Mouse (Mus musculus) layer of hippocampus, adult 9-10 months (tissue): ENCODE data around the gene Serpinb6c.
"Not testable (repeated sequence)": the region's sequence is repeated elsewhere in the genome, so short reads cannot be mapped to it uniquely, and the experiment has no call there.

Experiments
- DNase-seq: peaks from one replicate; pipeline ENCODE4 v3.0.0; 2022; ENCODE audit warnings: low spot score

Serpinb6c gene

GRCm38 (mm10) chr13:33905176-33905954, at the start of gene Serpinb6c:
Gene Serpinb6c (minus strand): TSS chr13:33905708.
- DNase-seq, result no peak

DNA sequence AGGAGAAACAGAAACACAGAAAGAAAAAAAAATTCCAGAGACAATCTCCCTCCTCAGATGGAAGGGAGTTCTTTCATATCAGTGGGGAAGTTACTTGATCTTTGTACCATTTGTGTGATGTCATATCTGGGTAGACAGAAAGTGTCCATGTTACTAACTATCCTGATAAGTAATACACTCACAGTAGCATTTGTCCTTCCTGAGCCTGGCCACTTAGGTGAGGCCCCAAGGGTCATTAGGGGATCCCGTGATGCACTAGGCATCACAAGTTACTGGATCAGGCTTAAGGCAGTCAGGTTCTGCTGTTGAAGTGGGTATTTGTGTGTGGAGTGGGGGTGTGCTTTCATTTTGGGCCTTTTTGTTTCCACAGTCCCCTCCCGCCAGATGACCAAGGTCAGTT, 47.4 kb upstream of the Serpinb6c start:
- no peak for DNase-seq

DNA sequence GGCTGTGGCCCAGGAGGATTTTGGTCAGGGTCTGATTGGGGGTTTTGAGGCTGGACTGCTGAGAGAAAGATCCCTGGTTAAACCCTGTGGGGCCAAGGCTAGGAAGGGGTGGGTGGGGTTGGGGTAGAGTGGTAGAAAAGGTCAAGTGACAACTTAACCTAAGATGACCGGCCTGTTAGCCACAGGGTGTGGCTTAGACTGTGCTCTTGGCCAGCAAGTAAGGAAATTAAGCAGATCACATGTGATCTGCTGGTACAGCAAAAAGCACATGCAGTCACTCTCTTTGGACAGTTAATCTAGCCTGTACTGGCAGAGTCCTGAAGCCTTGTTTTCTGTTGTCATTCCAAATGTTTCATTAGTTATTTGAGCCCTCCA, 46.6 kb upstream of the Serpinb6c start:
- DNase-seq, result no peak

DNA sequence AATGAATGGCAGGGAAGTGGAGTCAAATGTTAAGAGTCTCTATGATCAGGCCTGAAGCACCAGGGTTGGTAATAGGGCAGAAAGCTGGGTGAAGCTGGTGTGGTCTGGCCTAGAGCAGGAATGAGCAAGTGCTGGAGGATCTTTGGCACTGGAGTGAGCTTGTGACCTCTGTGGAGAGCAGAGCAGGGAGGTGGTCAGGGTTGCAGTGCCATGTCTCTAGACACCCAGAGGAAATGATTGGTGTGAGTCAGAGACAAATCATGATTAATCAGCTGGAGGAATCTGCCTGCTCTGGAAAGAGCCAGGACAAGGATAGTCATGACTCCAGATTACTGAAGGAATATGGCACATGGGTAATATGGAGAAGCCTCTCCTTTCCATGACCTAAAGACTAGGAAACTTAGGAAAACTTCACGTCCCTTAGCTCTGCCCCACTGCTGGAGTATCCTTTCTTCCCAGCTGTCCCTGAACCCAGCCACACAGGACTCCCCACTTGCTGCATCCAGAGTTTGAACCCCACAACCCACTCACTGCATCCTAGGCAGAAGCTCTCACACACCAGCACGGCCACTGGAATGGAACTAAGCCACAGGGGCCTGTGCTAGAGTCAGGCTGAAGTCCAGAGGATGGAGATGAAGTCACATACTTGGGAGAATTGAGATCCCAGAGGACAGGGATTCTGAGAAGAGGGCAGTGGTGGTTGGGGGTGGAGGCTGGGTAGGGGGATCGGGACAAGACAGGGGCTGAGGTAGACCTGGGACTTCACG, 46.0 kb upstream of the Serpinb6c start:
- DNase-seq, result no peak

- no peak for DNase-seq
These were observed 36.8 kb upstream of the Serpinb6c start for GRCm38 (mm10) chr13:33942212-33942779.

- DNase-seq, result no peak
These were observed 35.8 kb upstream of the Serpinb6c start for GRCm38 (mm10) chr13:33941288-33941808.

DNA sequence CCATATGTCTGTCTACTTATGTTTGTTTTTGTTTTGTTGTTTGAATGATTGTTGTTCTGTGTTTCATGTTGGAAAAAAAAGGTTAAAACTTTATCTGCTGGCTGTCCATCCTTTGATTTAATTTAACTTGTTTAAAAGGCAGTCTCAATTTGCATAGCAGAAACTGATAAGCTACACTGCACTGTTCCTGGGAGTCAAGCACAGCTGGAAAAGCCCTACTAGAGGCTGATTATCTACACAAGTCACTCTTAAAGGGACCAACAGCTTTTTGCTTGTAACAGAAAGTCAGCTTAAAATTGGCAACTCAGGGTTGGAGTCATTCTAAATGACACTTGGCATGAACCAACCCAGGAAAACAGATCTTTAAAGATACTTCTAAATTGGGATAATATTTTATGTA, 32.1 kb upstream of the Serpinb6c start:
- DNase-seq, result not testable (repeated sequence)

DNA sequence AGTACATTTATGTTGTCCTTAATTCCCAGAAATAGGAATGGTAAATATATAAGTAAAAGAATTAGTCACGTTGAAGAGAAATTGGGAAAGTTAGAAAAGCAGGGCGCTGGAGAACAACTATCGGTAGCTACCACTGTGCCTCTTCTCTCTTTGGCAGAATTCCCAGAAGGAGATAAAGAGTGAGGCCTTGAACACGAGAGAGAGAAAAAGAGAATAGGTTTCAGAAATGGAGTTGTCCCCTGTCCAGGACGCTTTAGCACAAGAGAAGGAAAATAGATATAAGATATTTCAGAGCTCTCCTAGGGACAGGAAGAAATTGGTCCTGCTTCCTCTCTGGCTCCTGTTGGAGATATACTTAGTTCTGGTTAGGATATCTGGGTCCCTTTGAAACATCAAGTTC, 31.6 kb upstream of the Serpinb6c start:
- no peak for DNase-seq

- no peak for DNase-seq
These were observed 30.1 kb upstream of the Serpinb6c start for GRCm38 (mm10) chr13:33935465-33936181.

GRCm38 (mm10) chr13:33934743-33935142, 29.2 kb upstream of the Serpinb6c start:
- no peak for DNase-seq

DNA sequence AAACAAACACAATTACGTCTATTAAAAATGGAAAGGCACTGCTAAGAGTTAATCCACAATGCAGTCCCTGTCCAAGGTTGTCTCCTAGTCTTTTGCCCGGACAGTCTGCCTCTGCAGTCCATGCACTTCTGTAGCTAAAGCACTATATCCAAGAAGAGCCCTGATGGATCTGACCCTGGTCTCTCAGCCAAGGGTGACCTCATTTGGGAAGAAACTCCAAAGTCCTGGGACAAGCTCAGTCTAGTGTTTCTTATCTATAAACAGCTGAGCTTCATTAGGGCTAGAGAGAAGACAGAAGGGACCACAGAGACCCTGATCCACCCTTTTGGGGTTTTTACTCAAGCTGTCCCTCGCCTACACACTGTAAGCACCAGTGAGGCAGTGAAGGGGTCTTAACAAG, 25.4 kb upstream of the Serpinb6c start:
- no peak for DNase-seq

DNA sequence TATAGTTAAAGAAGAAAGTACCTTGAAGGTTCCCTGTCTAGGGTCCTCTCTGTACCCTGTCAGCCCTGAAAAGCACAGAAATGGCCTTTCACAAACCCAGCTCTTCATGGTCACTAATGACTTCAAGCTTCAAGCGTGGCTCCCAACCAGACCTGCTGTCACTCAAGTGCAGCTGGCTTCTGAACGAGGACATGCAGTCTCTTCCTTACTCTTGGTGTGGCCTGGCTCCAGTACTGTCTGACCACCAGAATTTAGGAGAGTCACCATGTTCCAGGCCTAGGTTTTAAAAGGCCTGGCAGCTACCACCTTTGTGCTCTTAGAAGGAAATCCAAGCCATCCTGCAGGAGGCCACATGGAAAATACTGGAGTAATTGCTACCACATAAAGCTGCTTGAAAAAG, 24.8 kb upstream of the Serpinb6c start:
- DNase-seq, result no peak

- no peak for DNase-seq
These were observed 16.2 kb upstream of the Serpinb6c start for GRCm38 (mm10) chr13:33921699-33922098.

GRCm38 (mm10) chr13:33921041-33921440, 15.5 kb upstream of the Serpinb6c start:
- DNase-seq, result no peak

- DNase-seq, result no peak
These were observed 1.3 kb upstream of the Serpinb6c start for GRCm38 (mm10) chr13:33906821-33907220.

- DNase-seq, result no peak
These were observed 2.2 kb downstream of the Serpinb6c start for GRCm38 (mm10) chr13:33903290-33903689.

DNA sequence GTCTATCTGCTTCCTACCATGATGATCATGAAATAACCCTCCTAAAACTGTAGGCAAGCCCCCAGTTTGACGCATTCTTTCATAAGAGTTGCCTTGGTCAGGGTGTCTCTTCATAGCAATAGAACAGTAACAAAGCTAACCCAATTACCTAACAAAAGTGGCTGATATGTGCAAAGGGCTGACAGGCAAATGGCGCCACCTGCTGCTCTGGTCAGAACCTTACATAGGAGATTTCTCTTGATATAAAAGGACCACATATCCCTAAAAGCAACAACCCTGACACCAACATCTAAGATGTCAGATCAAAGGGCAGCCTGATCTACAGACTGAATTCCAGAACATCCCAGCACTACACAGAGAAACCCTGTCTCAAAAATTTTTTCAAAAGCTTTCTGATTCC, 11.3 kb downstream of the Serpinb6c start:
- DNase-seq, result peak; percentile 5

- DNase-seq, result no peak
These were observed 62.2 kb downstream of the Serpinb6c start, which contains the start of gene Serpinb6e for GRCm38 (mm10) chr13:33843308-33843707. Gene Serpinb6e (minus strand): TSS chr13:33843408.

- DNase-seq, result no peak
These were observed 74.8 kb downstream of the Serpinb6c start for GRCm38 (mm10) chr13:33830751-33831150.
